Mouse (Mus musculus) G1E (cell line): ENCODE data around the gene Arsk.

Source experiments
- CTCF ChIP-seq: IDR thresholded peaks from 2 replicates; pipeline ENCODE4 v1.5.1; 2012; ENCODE audit warnings: low read depth, low read length, inconsistent platforms, mixed read lengths
- GATA1 ChIP-seq: IDR thresholded peaks from 2 replicates; pipeline ENCODE4 v1.6.1; 2012; ENCODE audit warnings: borderline replicate concordance, low read length, inconsistent platforms, mixed read lengths
- TAL1 ChIP-seq: conservative IDR thresholded peaks from 2 replicates; pipeline ENCODE4 v1.6.1; 2012; ENCODE audit warnings: low read depth, low read length, inconsistent platforms, mixed read lengths

- TF ChIP-seq CTCF (no peak), GATA1 (no peak), TAL1 (no peak)
Measured at GRCm38 (mm10) chr13:76017974-76018843, 80.3 kb downstream of the Arsk start, which contains the start of gene Rfesd.
